Mouse (Mus musculus): ENCODE data around the gene Ggt5. TPM values are rescaled to one million over a fixed set of nuclear protein-coding genes. Genes with fewer than 3 reads are reported as not detected.

Ggt5 gene
- polyA plus RNA-seq, 1 experiment, result 23.1 TPM

GRCm38 (mm10) chr10:75608975-75609374, 19.8 kb downstream of the Ggt5 start:
- Histone ChIP-seq H3K27ac (ENCODE audit: control insufficient read depth, insufficient read depth, low read depth, low read length, poor library complexity) (no peak overlapping the region), H3K4me1 (ENCODE audit: control insufficient read depth, insufficient read depth, low read length) (no peaks in the 10 kb centered on the region), H3K4me3 (replicated peaks; ENCODE audit: control insufficient read depth, low read depth, low read length) (no peak overlapping the region)
- 89% methylated on average over 11 of the region's 11 CpGs for WGBS
- TF ChIP-seq CTCF (IDR thresholded peaks at IDR 0.05; ENCODE audit: control insufficient read depth, insufficient read depth, low read length) (no peak), POLR2A (IDR thresholded peaks at IDR 0.05; ENCODE audit: borderline replicate concordance, control insufficient read depth, low read depth, low read length) (no peak)

- TF ChIP-seq CTCF (IDR thresholded peaks at IDR 0.05; ENCODE audit: control insufficient read depth, insufficient read depth, low read length) (no peak), POLR2A (IDR thresholded peaks at IDR 0.05; ENCODE audit: borderline replicate concordance, control insufficient read depth, low read depth, low read length) (no peak)
- Histone ChIP-seq H3K4me3 (replicated peaks; ENCODE audit: control insufficient read depth, low read depth, low read length) (no peak overlapping the region), H3K4me1 (ENCODE audit: control insufficient read depth, insufficient read depth, low read length) (no peaks in the 10 kb centered on the region), H3K27ac (ENCODE audit: control insufficient read depth, insufficient read depth, low read depth, low read length, poor library complexity) (no peak overlapping the region)
- 85% methylated on average over 7 of the region's 7 CpGs for WGBS
These were observed 21.3 kb downstream of the Ggt5 start for GRCm38 (mm10) chr10:75610486-75610885.

- Histone ChIP-seq H3K27ac (ENCODE audit: control insufficient read depth, insufficient read depth, low read depth, low read length, poor library complexity) (no peak overlapping the region), H3K4me1 (ENCODE audit: control insufficient read depth, insufficient read depth, low read length) (no peaks in the 10 kb centered on the region), H3K4me3 (replicated peaks; ENCODE audit: control insufficient read depth, low read depth, low read length) (no peak overlapping the region)
- TF ChIP-seq CTCF (IDR thresholded peaks at IDR 0.05; ENCODE audit: control insufficient read depth, insufficient read depth, low read length) (no peak), POLR2A (IDR thresholded peaks at IDR 0.05; ENCODE audit: borderline replicate concordance, control insufficient read depth, low read depth, low read length) (no peak)
- 39% methylated on average over 4 of the region's 4 CpGs for WGBS
These were observed 26.9 kb downstream of the Ggt5 start for GRCm38 (mm10) chr10:75616044-75616443.

GRCm38 (mm10) chr10:75620818-75621217, 31.7 kb downstream of the Ggt5 start:
- WGBS, result 44% methylated on average over 3 of the region's 3 CpGs

GRCm38 (mm10) chr10:75625920-75626319, 36.8 kb downstream of the Ggt5 start:
- H3K4me3 ChIP-seq (replicated peaks; ENCODE audit: control insufficient read depth, low read depth, low read length), result no peak overlapping the region
- TF ChIP-seq POLR2A (IDR thresholded peaks at IDR 0.05; ENCODE audit: borderline replicate concordance, control insufficient read depth, low read depth, low read length) (no peak), CTCF (IDR thresholded peaks at IDR 0.05; ENCODE audit: control insufficient read depth, insufficient read depth, low read length) (no peak)
- no peak overlapping the region for H3K27ac ChIP-seq (ENCODE audit: control insufficient read depth, insufficient read depth, low read depth, low read length, poor library complexity)
- 64% methylated on average over 6 of the region's 6 CpGs for WGBS
- no peaks in the 10 kb centered on the region for H3K4me1 ChIP-seq (ENCODE audit: control insufficient read depth, insufficient read depth, low read length)

More at GRCm38 (mm10) chr10:75620818-75621217, 31.7 kb downstream of the Ggt5 start:
- TF ChIP-seq CTCF (IDR thresholded peaks at IDR 0.05; ENCODE audit: control insufficient read depth, insufficient read depth, low read length) (no peak), POLR2A (IDR thresholded peaks at IDR 0.05; ENCODE audit: borderline replicate concordance, control insufficient read depth, low read depth, low read length) (no peak)
- Histone ChIP-seq H3K27ac (ENCODE audit: control insufficient read depth, insufficient read depth, low read depth, low read length, poor library complexity) (no peak overlapping the region), H3K4me1 (ENCODE audit: control insufficient read depth, insufficient read depth, low read length) (no peaks in the 10 kb centered on the region), H3K4me3 (replicated peaks; ENCODE audit: control insufficient read depth, low read depth, low read length) (no peak overlapping the region)

- TF ChIP-seq POLR2A (IDR thresholded peaks at IDR 0.05; ENCODE audit: borderline replicate concordance, control insufficient read depth, low read depth, low read length) (no peak), CTCF (IDR thresholded peaks at IDR 0.05; ENCODE audit: control insufficient read depth, insufficient read depth, low read length) (no peak)
- H3K4me1 ChIP-seq (ENCODE audit: control insufficient read depth, insufficient read depth, low read length), result no peaks in the 10 kb centered on the region
- WGBS, result 55% methylated on average over 3 of the region's 3 CpGs
- no peak overlapping the region for H3K27ac ChIP-seq (ENCODE audit: control insufficient read depth, insufficient read depth, low read depth, low read length, poor library complexity)
- H3K4me3 ChIP-seq (replicated peaks; ENCODE audit: control insufficient read depth, low read depth, low read length), result no peak overlapping the region
These were observed 37.9 kb downstream of the Ggt5 start for GRCm38 (mm10) chr10:75626991-75627390.

GRCm38 (mm10) chr10:75627490-75627889, 38.4 kb downstream of the Ggt5 start:
- 88% methylated on average over 3 of the region's 3 CpGs for WGBS
- no peak for TF ChIP-seq POLR2A (IDR thresholded peaks at IDR 0.05; ENCODE audit: borderline replicate concordance, control insufficient read depth, low read depth, low read length)
- no peak for TF ChIP-seq CTCF (IDR thresholded peaks at IDR 0.05; ENCODE audit: control insufficient read depth, insufficient read depth, low read length)
- Histone ChIP-seq H3K4me3 (replicated peaks; ENCODE audit: control insufficient read depth, low read depth, low read length) (no peak overlapping the region), H3K27ac (ENCODE audit: control insufficient read depth, insufficient read depth, low read depth, low read length, poor library complexity) (no peak overlapping the region), H3K4me1 (ENCODE audit: control insufficient read depth, insufficient read depth, low read length) (no peaks in the 10 kb centered on the region)

GRCm38 (mm10) chr10:75632633-75633032, 43.5 kb downstream of the Ggt5 start:
- H3K4me3 ChIP-seq (replicated peaks; ENCODE audit: control insufficient read depth, low read depth, low read length), result no peak overlapping the region
- no peak overlapping the region for H3K27ac ChIP-seq (ENCODE audit: control insufficient read depth, insufficient read depth, low read depth, low read length, poor library complexity)
- WGBS, result 64% methylated on average over 5 of the region's 5 CpGs
- H3K4me1 ChIP-seq (ENCODE audit: control insufficient read depth, insufficient read depth, low read length), result no peaks in the 10 kb centered on the region
- TF ChIP-seq CTCF (IDR thresholded peaks at IDR 0.05; ENCODE audit: control insufficient read depth, insufficient read depth, low read length), result no peak
- TF ChIP-seq POLR2A (IDR thresholded peaks at IDR 0.05; ENCODE audit: borderline replicate concordance, control insufficient read depth, low read depth, low read length), result no peak

- no peak overlapping the region for H3K27ac ChIP-seq (ENCODE audit: control insufficient read depth, insufficient read depth, low read depth, low read length, poor library complexity)
These were observed 43.9 kb downstream of the Ggt5 start for GRCm38 (mm10) chr10:75633048-75633447.

More at GRCm38 (mm10) chr10:75633048-75633447, 43.9 kb downstream of the Ggt5 start:
- Histone ChIP-seq H3K4me1 (ENCODE audit: control insufficient read depth, insufficient read depth, low read length) (no peaks in the 10 kb centered on the region), H3K4me3 (replicated peaks; ENCODE audit: control insufficient read depth, low read depth, low read length) (no peak overlapping the region)
- TF ChIP-seq CTCF (IDR thresholded peaks at IDR 0.05; ENCODE audit: control insufficient read depth, insufficient read depth, low read length) (no peak), POLR2A (IDR thresholded peaks at IDR 0.05; ENCODE audit: borderline replicate concordance, control insufficient read depth, low read depth, low read length) (no peak)
- 85% methylated on average over 5 of the region's 5 CpGs for WGBS

Measured in bone marrow, adult 2 months (tissue).